Mouse (Mus musculus): Measurements from ENCODE around the gene Gpc3.

DNA sequence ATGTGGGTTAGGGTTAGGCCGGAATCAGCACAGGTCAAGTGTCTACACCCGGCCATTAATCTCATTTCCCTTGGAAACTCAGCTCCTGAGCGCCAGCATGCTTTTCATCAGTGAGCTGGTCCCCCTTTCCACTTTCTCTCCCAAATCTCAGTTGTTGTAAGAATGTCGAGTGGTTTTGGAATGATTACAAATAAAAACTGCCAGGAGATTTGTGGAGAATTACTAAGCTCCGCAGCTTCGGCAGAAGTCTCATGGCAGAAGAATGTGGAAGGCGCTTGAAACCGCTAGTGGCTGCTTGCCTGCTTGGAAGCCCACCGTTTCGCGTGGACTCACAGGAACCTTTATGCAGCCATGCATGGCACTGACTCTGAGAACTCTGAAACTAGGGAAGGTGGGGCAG is 351.8 kb downstream of the Gpc3 start:
- TF ChIP-seq POLR2A (IDR thresholded peaks at IDR 0.05; ENCODE audit: low read depth, low read length) (no peak), CTCF (IDR thresholded peaks at IDR 0.05; ENCODE audit: extremely low read depth, insufficient read depth, insufficient read length, insufficient replicate concordance) (no peak)

Data from spleen, adult 2 months (tissue).